Mouse (Mus musculus): ENCODE data around the gene Gm28051. TPM values are rescaled to one million over a fixed set of nuclear protein-coding genes. Genes with fewer than 3 reads are reported as not detected.

The Gm28051 gene
- not detected in 2 replicates for polyA plus RNA-seq (2015; fragmentation: Nextera tagmentation; extraction: Ambion mirVana)

DNA sequence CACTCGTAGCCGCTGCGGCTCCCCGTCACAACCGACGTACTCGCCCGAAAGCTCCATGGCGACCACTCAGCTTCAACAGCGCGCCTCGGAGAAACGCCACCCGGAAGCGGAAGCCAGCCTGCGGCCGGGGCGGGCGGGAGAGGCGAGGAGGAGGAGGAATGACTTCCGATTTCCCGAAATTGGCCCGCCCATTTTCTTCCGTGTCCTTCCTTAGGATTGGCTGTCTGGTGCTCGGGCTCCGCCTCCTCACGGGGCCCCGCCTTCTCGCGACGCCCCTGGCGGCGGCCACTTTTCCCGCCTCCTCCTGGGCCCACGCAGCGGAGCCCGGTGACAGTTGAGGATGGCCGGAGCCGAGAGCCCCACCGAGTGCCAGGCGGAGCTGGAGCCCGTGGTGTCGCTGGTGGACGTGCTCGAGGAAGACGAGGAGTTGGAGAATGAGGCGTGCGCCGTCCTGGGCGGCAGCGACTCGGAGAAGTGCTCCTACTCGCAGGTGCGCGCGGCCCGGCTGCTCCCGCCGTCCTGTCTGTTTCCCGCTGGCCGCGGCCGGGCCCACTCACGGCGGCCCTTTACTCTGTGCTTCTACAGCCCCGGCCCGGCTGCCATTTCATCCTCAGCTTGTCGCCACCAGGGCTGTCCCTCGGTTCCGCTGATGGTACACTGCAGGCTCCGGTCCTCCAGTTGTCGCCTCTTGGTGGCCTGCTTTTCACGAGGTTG, at the start of gene Gm28051, which contains the start of the genes Gon7 and Ubr7:
Gm28051 (minus strand) TSS at position 77 of the 714 bp plus-strand sequence.
Gon7 (minus strand) TSS at position 115 of the 714 bp plus-strand sequence.
Ubr7 (plus strand) TSS at position 279 of the 714 bp plus-strand sequence.
- peak within 1 kb of the TSS; percentile 95 for H3K9ac ChIP-seq
- H3K4me3 ChIP-seq, result peak within 1 kb of the TSS; percentile 80
- H3K4me1 ChIP-seq, result peaks cover 40% of the 10 kb centered on the region
- ATAC-seq (ENCODE audit: extremely low read depth, insufficient number of reproducible peaks, low FRiP score, low TSS enrichment), result peak; percentile 94
- under 1% methylated on average over 73 of the region's 73 CpGs for WGBS
- peak within 1 kb of the TSS; percentile 96 for H3K4me2 ChIP-seq
- peak within 1 kb of the TSS; percentile 92 for H3K27ac ChIP-seq (replicated peaks)
- peaks cover 17% of the 10 kb centered on the region for H3K36me3 ChIP-seq
- no peaks in the 10 kb centered on the region for H3K9me3 ChIP-seq
- no peaks in the 10 kb centered on the region for H3K27me3 ChIP-seq (replicated peaks)

DNA sequence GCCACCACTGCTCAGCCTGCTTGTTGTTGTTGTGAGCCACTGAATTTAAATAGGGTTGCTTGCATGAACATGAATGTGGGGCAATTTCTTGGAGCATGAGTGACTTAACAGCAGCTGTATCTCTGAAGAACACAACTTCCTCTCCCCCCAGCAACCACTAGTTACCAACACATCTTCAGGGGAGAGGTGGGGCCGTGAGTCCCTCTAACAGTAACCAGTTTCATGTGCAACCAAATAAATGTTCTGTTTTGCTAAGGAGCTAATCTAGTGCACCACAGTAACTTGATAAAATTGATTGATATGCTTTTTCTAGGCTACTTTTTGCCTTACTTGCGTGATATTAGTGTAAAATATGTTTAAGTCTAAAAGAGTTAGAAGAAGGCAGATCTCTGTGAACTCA, 42.0 kb upstream of the Gm28051 start:
- 92% methylated on average over 2 of the region's 2 CpGs for WGBS
- no peak for ATAC-seq (ENCODE audit: extremely low read depth, insufficient number of reproducible peaks, low FRiP score, low TSS enrichment)
- Histone ChIP-seq H3K4me1 (no peaks in the 10 kb centered on the region), H3K4me3 (no peak overlapping the region), H3K36me3 (peaks cover 45% of the 10 kb centered on the region), H3K9me3 (no peaks in the 10 kb centered on the region), H3K27ac (replicated peaks) (no peak overlapping the region), H3K27me3 (replicated peaks) (no peaks in the 10 kb centered on the region), H3K4me2 (no peak overlapping the region), H3K9ac (no peak overlapping the region)

DNA sequence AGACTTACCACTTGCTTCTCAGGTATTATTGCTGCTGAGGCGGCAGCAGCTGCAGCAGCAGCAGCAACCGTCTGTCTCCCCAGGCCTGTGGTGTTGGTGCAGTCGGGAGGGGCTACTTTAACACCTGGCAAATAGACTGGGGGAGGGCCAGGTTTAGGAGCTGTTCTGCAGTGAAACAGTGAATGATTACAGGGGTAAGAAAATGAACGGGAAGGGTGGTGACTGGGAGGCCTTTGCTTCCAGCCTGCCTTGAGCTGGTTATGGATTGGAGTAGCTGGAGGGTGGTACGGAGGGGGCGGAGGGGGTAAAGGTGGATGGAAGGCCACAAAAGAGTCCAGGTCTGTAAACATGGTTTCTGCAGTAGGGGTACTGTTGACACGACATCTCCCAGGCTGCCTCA, 30.4 kb upstream of the Gm28051 start:
- no peak overlapping the region for H3K9ac ChIP-seq
- no peak for ATAC-seq (ENCODE audit: extremely low read depth, insufficient number of reproducible peaks, low FRiP score, low TSS enrichment)
- H3K36me3 ChIP-seq, result peaks cover 93% of the 10 kb centered on the region

DNA sequence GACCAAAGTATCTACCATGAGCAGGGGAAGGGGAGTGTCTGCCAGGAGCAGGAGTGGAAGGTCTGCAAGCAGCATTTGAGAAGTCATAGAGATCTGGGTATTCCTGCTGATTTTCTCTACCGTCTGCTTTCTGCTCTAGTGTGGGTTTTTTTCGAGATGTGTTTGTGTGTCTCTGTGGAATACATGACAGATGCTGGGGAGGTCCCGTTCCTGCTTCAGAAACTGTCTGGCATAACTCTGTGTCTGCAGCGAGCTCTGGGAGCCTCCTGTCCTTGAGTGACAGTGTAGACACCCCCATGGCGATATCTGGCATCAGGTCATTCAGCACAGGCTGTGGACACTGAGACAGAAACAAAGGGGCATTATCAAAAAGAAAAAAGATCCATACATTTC, 28.0 kb upstream of the Gm28051 start:
- 79% methylated on average over 5 of the region's 5 CpGs for WGBS
- H3K4me1 ChIP-seq, result no peaks in the 10 kb centered on the region
- no peaks in the 10 kb centered on the region for H3K27me3 ChIP-seq (replicated peaks)
- no peak for ATAC-seq (ENCODE audit: extremely low read depth, insufficient number of reproducible peaks, low FRiP score, low TSS enrichment)
- H3K4me2 ChIP-seq, result no peak overlapping the region
- no peaks in the 10 kb centered on the region for H3K9me3 ChIP-seq
- no peak overlapping the region for H3K27ac ChIP-seq (replicated peaks)
- H3K36me3 ChIP-seq, result peaks cover 81% of the 10 kb centered on the region
- H3K9ac ChIP-seq, result no peak overlapping the region
- no peak overlapping the region for H3K4me3 ChIP-seq

More for the DNA sequence above, 30.4 kb upstream of the Gm28051 start:
- no peak overlapping the region for H3K4me2 ChIP-seq
- H3K27me3 ChIP-seq (replicated peaks), result no peaks in the 10 kb centered on the region
- no peak overlapping the region for H3K4me3 ChIP-seq
- no peaks in the 10 kb centered on the region for H3K9me3 ChIP-seq
- no peak overlapping the region for H3K27ac ChIP-seq (replicated peaks)
- H3K4me1 ChIP-seq, result no peaks in the 10 kb centered on the region
- WGBS, result 81% methylated on average over 7 of the region's 7 CpGs

DNA sequence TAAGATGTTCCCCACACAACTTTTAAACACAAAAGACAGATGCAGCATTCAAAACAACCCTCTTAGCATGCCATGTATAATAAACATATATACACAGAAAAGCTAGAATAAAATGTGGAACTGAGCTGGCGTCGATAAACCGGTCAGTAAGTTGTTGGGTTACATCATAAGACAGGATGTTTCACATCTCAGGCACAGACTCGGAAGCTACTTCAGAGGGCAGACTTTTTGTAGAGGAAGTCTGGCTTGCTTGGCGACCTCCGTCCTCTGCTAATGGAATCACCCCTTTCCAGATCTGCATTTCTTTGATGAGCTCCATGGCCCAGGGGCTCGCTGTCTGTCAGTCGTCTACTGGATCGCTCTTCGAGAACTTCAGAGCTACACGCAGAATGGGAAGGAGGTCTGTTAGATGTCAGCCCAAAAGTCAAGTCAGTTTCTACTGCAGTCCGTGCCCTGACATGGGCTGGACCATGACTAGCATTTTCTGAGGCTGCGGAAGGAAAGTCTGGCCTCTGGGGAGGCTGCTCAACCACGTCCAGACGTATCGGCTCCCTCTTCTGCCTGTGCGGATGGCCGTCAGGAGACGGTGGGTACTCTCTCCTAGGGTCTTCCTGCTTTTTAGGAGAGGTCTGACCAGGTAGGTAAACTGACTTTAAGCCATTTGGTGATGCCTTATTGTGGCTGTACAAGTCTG, 27.5 kb upstream of the Gm28051 start:
- no peak overlapping the region for H3K27ac ChIP-seq (replicated peaks)
- no peaks in the 10 kb centered on the region for H3K27me3 ChIP-seq (replicated peaks)
- H3K9ac ChIP-seq, result no peak overlapping the region
- H3K4me1 ChIP-seq, result peaks cover 2% of the 10 kb centered on the region
- peaks cover 75% of the 10 kb centered on the region for H3K36me3 ChIP-seq
- WGBS, result 84% methylated on average over 19 of the region's 19 CpGs
- no peak for ATAC-seq (ENCODE audit: extremely low read depth, insufficient number of reproducible peaks, low FRiP score, low TSS enrichment)
- no peak overlapping the region for H3K4me2 ChIP-seq
- H3K9me3 ChIP-seq, result no peaks in the 10 kb centered on the region
- H3K4me3 ChIP-seq, result no peak overlapping the region

DNA sequence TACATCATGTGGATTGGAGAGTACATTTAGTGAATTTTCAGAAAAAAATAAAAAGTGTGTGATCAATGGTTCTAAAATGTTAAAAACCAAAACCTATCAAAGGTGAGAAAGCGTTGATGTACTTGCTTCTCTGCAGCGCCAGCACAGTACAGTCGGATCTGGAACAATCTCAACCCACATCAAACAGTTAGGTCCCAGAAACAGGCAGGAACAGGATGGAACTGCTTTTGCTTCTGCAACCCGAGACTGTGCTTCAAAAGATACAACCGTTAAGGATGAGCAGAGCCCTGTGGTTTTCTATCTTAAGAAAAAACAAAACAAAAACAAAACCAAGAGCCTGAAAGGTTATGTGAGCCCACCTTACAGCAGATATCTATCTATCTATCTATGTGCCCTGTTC, 25.3 kb upstream of the Gm28051 start:
- WGBS, result 90% methylated on average over 5 of the region's 5 CpGs
- H3K36me3 ChIP-seq, result peaks cover 57% of the 10 kb centered on the region

DNA sequence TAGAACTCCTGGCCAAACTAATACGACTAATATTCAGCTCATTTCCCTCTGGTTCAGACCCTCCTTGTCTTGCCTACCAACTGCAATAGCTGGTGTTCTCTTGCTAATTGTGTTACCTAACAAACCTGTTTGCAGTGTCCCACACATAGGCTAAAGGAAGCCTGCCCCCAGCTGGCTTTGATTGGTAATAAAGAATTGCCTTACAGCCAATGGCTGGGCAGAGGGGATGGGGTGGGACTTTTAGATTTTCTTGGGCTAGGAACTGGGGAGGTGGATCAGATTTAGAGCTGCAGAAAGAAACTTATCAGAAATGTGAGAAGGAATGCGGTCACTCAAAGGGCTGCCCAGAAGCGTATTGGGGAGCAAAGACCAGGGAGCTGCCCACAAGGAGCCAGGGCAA, 21.9 kb upstream of the Gm28051 start:
- ATAC-seq (ENCODE audit: extremely low read depth, insufficient number of reproducible peaks, low FRiP score, low TSS enrichment), result no peak; the same call in 1 of the 2 replicates
- WGBS, result 31% methylated on average over 3 of the region's 3 CpGs

More for the DNA sequence above, 25.3 kb upstream of the Gm28051 start:
- Histone ChIP-seq H3K9ac (no peak overlapping the region), H3K27ac (replicated peaks) (no peak overlapping the region), H3K4me3 (no peak overlapping the region), H3K27me3 (replicated peaks) (no peaks in the 10 kb centered on the region), H3K9me3 (no peaks in the 10 kb centered on the region), H3K4me1 (peaks cover 10% of the 10 kb centered on the region), H3K4me2 (no peak overlapping the region)
- no peak for ATAC-seq (ENCODE audit: extremely low read depth, insufficient number of reproducible peaks, low FRiP score, low TSS enrichment)

DNA sequence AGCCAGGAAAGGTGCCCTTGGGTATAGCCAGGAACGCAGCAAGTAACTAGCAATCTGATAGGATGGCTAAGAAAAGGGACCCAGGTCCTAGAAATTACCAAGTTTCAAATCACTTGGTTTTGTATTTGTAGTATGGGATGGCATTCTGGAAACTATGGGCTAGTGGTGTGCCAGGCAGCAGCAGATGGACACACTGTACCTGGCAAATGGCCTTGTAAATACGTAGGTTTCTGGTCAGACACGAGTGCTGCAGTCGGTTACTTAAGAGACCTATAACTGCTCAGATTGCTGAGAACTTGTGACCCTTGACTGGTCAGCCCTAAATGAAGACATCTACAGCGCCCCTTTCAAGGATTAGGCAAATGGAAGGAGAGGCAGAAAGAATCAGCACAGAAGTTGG, 20.6 kb upstream of the Gm28051 start:
- Histone ChIP-seq H3K9ac (no peak overlapping the region), H3K4me2 (no peak overlapping the region), H3K4me3 (no peak overlapping the region), H3K36me3 (peaks cover 57% of the 10 kb centered on the region), H3K27me3 (replicated peaks) (no peaks in the 10 kb centered on the region), H3K4me1 (peaks cover 10% of the 10 kb centered on the region), H3K27ac (replicated peaks) (no peak overlapping the region), H3K9me3 (no peaks in the 10 kb centered on the region)
- WGBS, result 88% methylated on average over 5 of the region's 5 CpGs
- no peak for ATAC-seq (ENCODE audit: extremely low read depth, insufficient number of reproducible peaks, low FRiP score, low TSS enrichment)

More for the DNA sequence above, 21.9 kb upstream of the Gm28051 start:
- Histone ChIP-seq H3K27ac (replicated peaks) (0 out of 2 replicates have a peak overlapping the region, but pooled peaks have one; percentile 9), H3K27me3 (replicated peaks) (no peaks in the 10 kb centered on the region), H3K9ac (no peak overlapping the region), H3K4me3 (no peak overlapping the region), H3K9me3 (no peaks in the 10 kb centered on the region), H3K4me2 (no peak overlapping the region), H3K36me3 (peaks cover 59% of the 10 kb centered on the region), H3K4me1 (peaks cover 10% of the 10 kb centered on the region)

DNA sequence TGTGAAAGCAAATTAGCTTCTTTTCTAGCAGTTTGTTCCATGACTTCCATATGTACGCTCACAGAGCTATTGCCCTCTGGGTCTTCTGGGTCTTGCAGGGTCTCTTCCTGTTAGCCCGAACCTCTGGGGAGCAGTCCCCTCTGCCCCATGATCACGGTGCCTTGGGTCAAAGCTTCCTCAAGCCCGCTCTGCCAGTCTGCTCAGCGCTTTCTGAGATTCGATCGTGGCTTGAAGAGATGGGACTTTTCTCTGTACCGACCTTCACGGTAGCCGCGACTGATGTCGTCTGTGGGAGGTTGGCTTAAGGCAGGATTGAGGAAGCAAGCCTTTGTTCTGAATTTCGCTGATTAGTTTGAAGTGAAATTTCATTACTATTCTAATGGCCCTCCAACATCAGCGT, 18.5 kb upstream of the Gm28051 start:
- no peaks in the 10 kb centered on the region for H3K9me3 ChIP-seq
- 86% methylated on average over 14 of the region's 14 CpGs for WGBS
- no peak overlapping the region for H3K4me3 ChIP-seq
- peaks cover 10% of the 10 kb centered on the region for H3K4me1 ChIP-seq
- no peaks in the 10 kb centered on the region for H3K27me3 ChIP-seq (replicated peaks)
- no peak overlapping the region for H3K9ac ChIP-seq
- H3K4me2 ChIP-seq, result no peak overlapping the region
- no peak overlapping the region for H3K27ac ChIP-seq (replicated peaks)
- ATAC-seq (ENCODE audit: extremely low read depth, insufficient number of reproducible peaks, low FRiP score, low TSS enrichment), result no peak
- H3K36me3 ChIP-seq, result peaks cover 66% of the 10 kb centered on the region

DNA sequence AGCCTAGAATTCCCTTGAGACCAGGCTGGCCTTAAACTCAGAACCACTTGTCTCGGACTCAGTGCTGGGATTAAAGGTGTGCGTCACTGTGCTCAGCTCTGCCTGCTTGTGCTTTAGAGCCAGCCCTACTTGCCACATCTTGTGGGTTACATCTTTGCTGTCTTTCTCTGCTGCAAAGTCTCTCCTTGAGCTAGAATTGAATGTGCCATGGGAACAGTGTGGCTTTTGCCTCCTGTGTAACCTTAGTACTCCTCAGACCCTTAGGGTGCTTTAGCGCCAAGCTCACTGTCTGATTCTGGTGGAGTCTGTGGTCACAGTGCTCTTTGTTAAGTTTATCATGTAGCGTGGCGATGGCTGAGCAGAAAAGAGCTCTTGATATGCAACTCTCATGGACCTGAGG, 15.1 kb upstream of the Gm28051 start:
- ATAC-seq (ENCODE audit: extremely low read depth, insufficient number of reproducible peaks, low FRiP score, low TSS enrichment), result no peak
- H3K4me3 ChIP-seq, result no peak overlapping the region
- no peaks in the 10 kb centered on the region for H3K9me3 ChIP-seq
- no peak overlapping the region for H3K4me2 ChIP-seq
- no peak overlapping the region for H3K27ac ChIP-seq (replicated peaks)
- H3K9ac ChIP-seq, result no peak overlapping the region
- no peaks in the 10 kb centered on the region for H3K4me1 ChIP-seq
- peaks cover 96% of the 10 kb centered on the region for H3K36me3 ChIP-seq
- 89% methylated on average over 5 of the region's 5 CpGs for WGBS
- no peaks in the 10 kb centered on the region for H3K27me3 ChIP-seq (replicated peaks)

DNA sequence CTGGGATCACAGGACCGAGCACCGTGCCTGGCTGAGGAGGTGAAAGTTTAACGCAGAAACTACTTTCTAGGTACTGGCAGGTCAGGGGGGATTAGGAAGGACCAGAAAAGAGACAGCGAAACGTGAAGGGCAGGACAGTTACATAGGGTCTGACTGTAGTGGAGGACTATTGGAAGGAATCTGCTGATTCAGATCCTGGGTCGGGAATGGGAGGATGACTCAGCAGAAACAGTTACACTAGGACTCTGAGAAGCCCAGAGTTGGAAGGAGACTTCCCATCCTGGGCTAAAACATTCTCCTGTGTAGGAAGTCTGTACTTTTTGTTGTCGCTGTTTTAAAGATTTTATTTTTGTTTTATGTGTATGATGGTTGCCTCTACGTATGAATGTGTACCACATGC, 14.0 kb upstream of the Gm28051 start:
- no peak for ATAC-seq (ENCODE audit: extremely low read depth, insufficient number of reproducible peaks, low FRiP score, low TSS enrichment)
- no peaks in the 10 kb centered on the region for H3K9me3 ChIP-seq
- WGBS, result 91% methylated on average over 8 of the region's 8 CpGs
- H3K9ac ChIP-seq, result no peak overlapping the region
- no peaks in the 10 kb centered on the region for H3K4me1 ChIP-seq
- no peak overlapping the region for H3K4me3 ChIP-seq
- no peak overlapping the region for H3K4me2 ChIP-seq
- H3K36me3 ChIP-seq, result peaks cover 96% of the 10 kb centered on the region
- H3K27me3 ChIP-seq (replicated peaks), result no peaks in the 10 kb centered on the region
- H3K27ac ChIP-seq (replicated peaks), result no peak overlapping the region
